In the genomic region with DNA sequence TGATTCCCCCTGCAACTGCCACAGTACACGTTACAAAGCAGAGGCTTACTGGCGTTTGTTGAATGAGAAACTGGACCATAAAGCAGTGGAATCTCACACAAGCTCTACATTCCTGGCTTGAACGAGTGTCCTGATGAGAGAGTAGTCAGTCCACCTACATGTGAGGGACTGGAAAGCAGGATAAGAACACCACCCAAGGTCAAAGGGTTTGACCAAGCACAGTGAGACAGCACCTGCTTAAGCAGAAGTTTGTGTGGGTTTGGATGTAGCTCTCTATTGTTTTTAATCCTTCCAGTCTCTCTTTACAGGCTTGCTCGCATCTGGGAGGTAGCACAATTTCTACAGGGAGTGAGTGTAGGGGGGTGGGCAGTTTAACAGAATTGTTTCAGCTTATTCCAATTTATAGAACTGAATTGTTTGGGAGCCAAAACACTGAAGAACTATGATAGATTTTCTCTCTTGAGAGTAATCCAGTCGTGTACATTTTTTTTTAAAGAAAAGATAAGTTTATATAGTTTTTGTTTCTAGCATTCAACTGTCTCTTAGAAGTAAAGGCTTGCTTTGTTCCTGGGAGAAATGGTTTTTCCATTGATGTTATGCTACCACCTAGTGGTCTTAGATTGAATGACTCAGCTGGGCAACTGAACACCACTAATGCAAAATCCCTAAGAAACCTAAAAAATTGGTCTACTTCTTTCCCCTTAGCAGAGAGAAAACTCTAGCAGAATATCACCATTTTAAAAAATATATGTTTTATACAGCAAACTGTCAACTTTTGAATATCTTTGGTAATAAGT, we compare ENCODE assay signal across 9 mouse cellular contexts.
DNase-seq lines count a peak whose midpoint lies in the region; ATAC-seq lines count a peak whose summit lies in the region.
"Had no signal": no experiment of that assay in that cellular context is flagged by ENCODE, and none has a peak within 500 bp of the region (broad histone marks: within the 10 kb centered on the region; RNA-seq: fewer than 3 reads in every experiment).

No protein-coding gene starts in this region.

- no peak for ATAC-seq in cerebellum, adult (ENCODE audit: insufficient number of reproducible peaks, low FRiP score, low TSS enrichment)
- peak; percentile 67; the same call in 1 of the 2 replicates for ATAC-seq in granulocyte monocyte progenitor cell, adult 5-6 weeks (replicated peaks; ENCODE audit: poor library complexity, severe bottlenecking)
- ATAC-seq in neural tube, embryonic 15.5 days (ENCODE audit: low FRiP score) = peak; percentile 86; the same call in 1 of the 2 replicates

- no peaks in the 10 kb centered on the region for H3K9me3 ChIP-seq in neural tube, embryonic 15.5 days (replicated peaks)
- H3K9me3 ChIP-seq: heart, embryonic 13.5 days had no signal

- no peak overlapping the region for H3K27ac ChIP-seq in neural tube, embryonic 15.5 days (replicated peaks)
- H3K27ac ChIP-seq: heart, embryonic 13.5 days had no signal

- no peak overlapping the region for H3K4me3 ChIP-seq in neural tube, embryonic 15.5 days (replicated peaks)
- H3K4me3 ChIP-seq: heart, embryonic 13.5 days had no signal

- 19% methylated on average over 5 of the region's 5 CpGs for WGBS in neural tube, embryonic 15.5 days

- H3K4me2 ChIP-seq in neural tube, embryonic 15.5 days = no peak overlapping the region
- H3K4me2 ChIP-seq: heart, embryonic 13.5 days had no signal

- no peak overlapping the region for H3K9ac ChIP-seq in neural tube, embryonic 15.5 days (replicated peaks)
- H3K9ac ChIP-seq: heart, embryonic 13.5 days had no signal

- H3K27me3 ChIP-seq in neural tube, embryonic 15.5 days (replicated peaks) = no peaks in the 10 kb centered on the region

- H3K4me1 ChIP-seq in neural tube, embryonic 15.5 days = no peaks in the 10 kb centered on the region
- H3K4me1 ChIP-seq: heart, embryonic 13.5 days had no signal

- DNase-seq in cerebellum, adult 11 months = peak; percentile 24
- peak; percentile 20 for DNase-seq in thymus, postnatal 0 days (ENCODE audit: low spot score)
- DNase-seq in thymus, postnatal 25 days = no peak
- peak; percentile 54 to 77 for DNase-seq in left cerebral cortex, postnatal 25 days (ENCODE audit: low spot score in 2 of 2)
- DNase-seq in testis, postnatal 10 days (ENCODE audit: low spot score) = no peak

- intact Hi-C loops in left cerebral cortex, postnatal 25 days (cut with DNase I) = loop anchor here (1.0 to 5.0 kb wide), 2 partner anchors 341 to 525 kb away; a partner anchor contains a TSS

- H3K36me3 ChIP-seq in neural tube, embryonic 15.5 days = no peaks in the 10 kb centered on the region
- H3K36me3 ChIP-seq: heart, embryonic 13.5 days had no signal

Comparison
In these comparisons a context has a peak if more than half of its experiments do, and no peak if none do; other contexts are left out.
1. DNase-seq: peak in cerebellum, adult 11 months (single experiment), thymus, postnatal 0 days (single experiment) and left cerebral cortex, postnatal 25 days (2 of 2); none in thymus, postnatal 25 days (single experiment) and testis, postnatal 10 days (single experiment).